Mouse (Mus musculus) left cerebral cortex, postnatal 36 days (tissue): ENCODE results near the gene Etfbkmt. TPM values are rescaled to one million over a fixed set of nuclear protein-coding genes. Genes with fewer than 3 reads are reported as not detected.
"Not testable (repeated sequence)": the region's sequence is repeated elsewhere in the genome, so short reads cannot be mapped to it uniquely, and the experiment has no call there.

ENCODE experiments used
- DNase-seq, 2 experiments: peaks; one replicate each; pipeline ENCODE4 v3.0.0; 2021 to 2022; ENCODE audit warnings: low spot score in 2 of 2, mixed read lengths in 1 of 2
- intact Hi-C: fragments of 180-260 bp; cut with DNase I; formaldehyde crosslinking; loops from one replicate; pipeline ENCODE4 v1.15.1; 2025
- total RNA-seq, 2 experiments: library from RNA; stranded (reverse); gene quantifications; 2 replicates each; pipeline ENCODE4 v1.2.3; 2021

The Etfbkmt gene
- total RNA-seq, 2 experiments from 2014 or later, result 1.7 to 2.5 TPM

DNA sequence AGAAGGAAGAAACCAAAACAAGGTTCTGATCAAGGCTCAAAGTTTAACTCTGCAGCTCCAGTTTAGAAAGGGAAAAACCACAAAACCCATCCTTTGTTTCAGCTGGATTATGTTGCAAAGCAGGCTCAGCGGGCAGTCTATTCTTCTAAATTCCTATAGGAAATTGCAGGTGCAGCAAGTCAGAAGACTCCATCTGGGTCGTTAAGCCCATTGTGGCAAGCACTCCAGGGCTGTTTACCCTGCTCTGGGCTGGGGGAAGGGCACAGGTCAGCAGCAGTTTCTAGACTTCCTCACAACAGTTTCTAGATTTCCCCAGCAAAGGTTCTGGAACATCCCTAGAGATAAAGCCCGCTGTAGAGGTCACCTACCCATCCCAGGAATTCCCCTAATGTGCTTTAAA lies 8.5 kb upstream of the Etfbkmt start:
- intact Hi-C loops, result loop anchor here (5.0 kb wide), 1 partner anchor 246 kb away; no protein-coding TSS in a partner anchor
- no peak for DNase-seq

DNA sequence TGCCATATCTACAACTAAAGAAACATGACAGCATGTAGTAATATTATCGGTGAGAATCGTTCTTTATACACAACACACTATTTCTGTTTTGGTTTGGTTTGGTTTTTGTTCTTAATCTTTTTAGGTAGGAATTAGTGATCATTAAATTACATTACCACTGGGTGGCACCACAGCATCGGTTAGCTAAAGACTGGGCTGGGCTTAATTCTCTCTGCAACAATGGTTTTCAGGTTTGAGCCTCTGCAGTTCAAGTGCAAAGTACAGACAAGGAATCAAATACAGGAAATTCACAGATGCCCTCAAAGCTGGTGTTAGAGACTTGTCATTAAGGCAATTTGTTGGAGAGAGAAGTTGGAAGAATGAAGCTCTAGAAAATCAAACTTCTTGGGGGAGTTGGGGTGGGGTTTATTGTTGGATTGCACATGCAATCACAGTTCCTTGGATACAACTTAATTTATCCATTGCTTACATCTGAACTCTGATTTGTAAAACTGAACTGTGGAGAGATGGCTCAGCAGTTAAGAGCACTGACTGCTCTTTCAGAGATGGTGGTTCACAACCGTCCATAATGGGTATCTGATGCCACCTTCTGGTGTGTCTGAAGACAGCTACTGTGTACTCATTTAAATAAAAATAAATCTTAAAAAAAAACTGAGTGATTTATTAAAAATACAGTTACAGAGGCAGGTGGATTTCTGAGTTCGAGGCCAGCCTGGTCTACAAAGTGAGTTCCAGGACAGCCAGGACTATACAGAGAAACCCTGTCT lies 7.2 kb upstream of the Etfbkmt start:
- intact Hi-C loops, result loop anchor here (5.0 kb wide), 1 partner anchor 245 kb away; no protein-coding TSS in a partner anchor
- no peak for DNase-seq

DNA sequence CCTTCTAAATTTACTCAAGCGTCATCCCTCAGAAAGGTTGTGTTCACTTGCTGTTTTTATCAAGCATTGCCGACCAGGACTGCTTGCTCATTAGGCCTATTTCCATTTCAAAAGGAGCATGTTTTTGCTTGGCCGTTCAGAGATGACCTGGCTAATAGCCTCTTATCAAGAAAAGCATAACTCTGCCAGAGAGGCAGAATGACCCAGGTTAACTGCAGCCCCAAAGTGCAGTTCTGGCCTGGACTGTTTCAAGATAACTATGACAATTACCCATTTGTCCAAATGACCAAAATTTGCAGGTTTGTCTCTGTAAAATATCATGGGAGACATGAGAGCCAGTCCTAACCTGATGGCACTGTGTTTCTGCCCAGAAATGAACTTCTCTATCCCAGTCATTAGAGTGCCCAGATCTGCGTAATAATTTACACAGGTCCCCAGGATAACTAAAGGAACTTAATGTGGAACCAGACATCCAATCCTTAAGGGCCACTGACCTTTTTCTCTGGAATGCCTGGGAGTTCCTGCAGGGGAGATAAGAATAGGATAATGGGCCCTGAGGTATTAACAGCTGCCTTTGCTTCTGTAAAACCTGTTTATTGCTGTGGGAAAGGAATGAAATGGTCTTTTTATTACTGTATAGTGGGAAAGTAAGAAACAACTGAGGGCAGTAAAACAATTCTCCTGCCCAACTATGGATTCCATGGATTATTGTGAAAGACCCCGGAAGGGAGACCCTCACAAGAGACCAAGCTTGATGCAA lies 5.1 kb upstream of the Etfbkmt start:
- DNase-seq, result no peak
- intact Hi-C loops, result loop anchor here (5.0 kb wide), 1 partner anchor 243 kb away; no protein-coding TSS in a partner anchor

DNA sequence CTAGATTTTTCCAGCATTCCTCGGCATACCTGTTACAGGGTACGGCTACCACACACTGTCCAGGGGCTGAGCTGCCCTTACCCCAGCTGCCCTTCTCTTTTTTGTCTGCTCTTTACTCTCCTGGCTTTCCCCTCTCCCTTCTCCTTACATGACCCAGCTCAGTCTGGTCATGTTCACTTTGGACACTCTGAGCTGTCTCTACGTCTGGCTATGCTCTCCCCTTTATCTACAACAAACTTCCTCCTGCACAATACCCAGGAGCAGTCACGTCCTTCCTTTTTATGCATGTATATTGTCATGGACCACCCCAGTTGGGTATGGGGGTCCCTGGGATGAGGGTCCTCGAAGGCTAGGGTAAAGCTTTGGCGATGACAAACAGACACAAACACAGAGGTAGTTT lies 4.0 kb upstream of the Etfbkmt start:
- intact Hi-C loops, result no loop called here
- DNase-seq, result no peak

DNA sequence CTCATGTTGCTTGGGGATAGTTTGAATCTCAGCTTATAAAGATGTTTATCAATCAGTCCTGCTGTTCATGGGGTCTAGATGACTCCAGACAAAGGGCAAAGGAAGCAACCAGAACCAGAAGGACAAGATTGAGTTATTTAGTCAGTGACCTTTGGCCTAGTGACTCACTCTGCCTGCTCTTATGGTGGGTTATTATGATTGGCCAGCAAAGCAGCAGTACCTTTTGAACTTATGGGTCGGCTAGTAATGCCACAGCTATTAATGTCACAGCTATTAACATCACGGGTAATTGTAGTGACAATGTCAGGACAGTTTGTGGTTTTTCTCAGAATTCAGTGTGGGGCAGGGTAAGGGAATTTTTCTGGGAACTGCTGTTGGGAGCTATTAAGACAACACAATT lies 1.7 kb upstream of the Etfbkmt start:
- DNase-seq, result no peak
- intact Hi-C loops, result no loop called here

DNA sequence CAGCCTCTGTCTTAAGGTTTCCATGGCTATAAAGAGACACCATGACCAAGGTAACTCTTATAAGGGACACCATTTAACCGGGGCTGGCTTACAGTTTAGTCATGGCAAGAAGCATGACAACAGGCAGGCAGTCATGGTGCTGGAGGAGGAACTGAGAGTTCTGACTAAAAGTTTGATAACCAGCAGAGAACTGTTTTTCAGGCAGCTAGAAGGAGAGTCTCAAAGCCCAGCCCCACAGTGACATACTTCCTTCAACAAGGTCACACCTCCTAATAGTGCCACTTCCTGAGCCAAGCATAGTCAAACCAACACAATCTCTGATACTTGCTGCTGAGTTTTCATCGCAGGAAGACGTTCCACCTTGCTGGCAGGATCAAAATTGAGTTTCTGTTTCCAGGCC lies 638 bp upstream of the Etfbkmt start:
- intact Hi-C loops, result no loop called here
- no peak for DNase-seq

DNA sequence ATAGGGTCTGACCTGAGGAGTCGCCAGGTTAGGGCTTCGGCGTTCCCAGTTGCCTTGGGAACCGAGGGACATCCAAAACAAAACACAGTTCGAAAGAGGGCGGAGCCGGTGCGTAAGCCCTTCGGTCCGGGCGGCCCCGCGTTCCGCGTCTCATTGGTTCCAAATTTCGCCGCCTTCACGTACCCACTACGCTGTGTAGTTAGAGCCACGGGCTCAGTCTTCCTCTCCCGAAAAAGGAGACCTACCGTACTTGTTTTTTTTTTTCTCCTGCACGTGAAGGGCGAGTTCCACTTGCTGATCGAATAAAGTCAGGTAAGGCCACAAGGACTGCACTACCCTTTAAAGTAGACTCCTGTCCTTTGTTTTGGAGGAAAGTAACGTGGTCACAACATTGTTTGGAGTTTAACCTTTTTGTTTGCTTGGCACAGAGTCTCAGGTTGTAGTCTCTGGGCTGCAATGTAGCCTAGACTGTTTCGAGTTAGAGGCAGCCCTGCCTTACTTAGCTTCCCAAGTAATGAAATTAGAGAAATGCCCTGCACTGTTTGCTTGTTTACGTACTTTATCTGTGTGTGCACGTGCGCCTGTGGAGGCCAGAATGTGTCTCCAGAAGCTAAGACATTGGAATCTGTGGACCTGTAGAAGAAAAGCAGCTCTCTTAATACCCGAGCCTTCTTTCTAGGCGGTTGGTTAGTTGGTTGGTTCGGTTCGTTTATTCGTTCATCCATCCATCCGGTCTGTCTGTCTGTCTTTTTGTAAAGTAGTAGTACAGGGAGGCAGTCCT lies 1.9 kb downstream of the Etfbkmt start:
- peak; percentile 71 to 73 for DNase-seq
- intact Hi-C loops, result no loop called here

DNA sequence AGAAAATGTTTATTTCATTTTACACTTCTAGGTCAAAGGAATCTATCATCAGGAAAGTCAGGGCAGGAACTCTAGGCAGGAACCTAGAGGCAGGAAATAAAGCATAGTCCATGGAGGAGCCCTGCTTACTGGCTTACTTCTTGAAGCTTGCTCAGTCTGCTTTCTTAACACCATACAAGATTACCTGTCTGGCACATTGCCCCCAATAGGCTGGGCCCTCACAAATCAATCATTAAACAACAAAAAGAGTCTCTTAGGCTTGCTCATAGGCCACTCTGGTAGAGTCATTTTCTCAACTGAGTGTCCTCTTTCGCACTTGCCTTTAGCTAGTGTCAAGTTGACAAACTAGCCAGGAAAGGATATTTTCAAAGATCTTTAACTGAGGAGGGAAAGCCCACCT lies 5.5 kb downstream of the Etfbkmt start:
- no peak for DNase-seq
- intact Hi-C loops, result no loop called here

DNA sequence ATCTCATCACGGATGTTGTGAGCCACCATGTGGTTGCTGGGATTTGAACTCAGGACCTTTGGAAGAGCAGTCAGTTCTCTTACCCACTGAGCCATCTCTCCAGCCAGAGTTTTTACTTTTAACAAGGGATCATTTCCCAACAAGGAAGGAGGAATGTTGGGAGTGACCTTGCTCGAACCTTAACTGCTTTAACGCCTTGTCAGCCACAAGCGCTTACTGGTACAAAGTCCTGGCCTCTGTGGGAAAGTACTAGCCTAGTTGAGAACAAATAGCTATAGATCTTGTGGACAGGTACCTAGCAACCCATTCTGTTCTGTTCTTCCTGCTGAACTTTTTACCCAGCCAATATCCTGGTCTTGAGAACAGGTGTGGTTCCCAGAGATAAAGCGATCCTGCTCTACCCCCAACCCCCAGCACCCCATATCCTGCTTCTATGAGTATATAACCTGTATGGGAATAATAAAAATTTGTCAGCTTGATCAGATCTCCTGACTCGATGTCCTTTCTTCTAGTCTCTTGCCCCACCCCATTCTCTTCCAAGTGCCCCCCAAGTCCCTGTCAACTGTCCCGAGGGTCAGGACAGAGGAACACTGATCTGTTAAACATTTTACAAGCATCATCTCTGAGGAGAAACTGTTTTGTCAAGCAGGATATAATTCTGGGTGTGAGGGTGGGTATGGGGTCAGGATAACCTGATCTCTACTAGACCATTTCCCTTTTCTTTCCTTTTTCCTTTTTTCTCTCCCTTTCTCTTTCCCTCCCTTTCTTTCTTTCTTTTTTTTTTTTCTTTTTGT lies 9.0 kb downstream of the Etfbkmt start:
- no peak for DNase-seq
- intact Hi-C loops, result no loop called here

DNA sequence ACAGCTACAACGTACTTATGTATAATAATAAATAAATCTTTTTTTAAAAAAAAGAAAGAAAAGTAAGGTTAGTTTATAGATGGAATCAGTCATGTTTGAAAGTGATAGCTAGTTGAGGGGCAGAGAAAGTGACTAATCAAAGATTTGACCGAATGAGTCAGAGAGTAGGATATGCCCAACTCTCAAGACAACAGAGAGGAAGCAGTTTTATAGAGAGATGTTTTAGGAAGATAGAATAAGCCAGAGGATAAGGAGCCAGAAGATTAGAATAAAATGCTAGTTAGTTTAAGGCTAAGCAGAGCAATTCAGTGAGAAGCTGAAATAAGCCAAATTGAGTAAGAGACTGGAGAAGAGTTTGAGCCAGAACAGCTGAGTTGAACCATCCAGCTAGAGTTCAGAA lies 12.5 kb downstream of the Etfbkmt start:
- DNase-seq, result no peak
- intact Hi-C loops, result no loop called here

DNA sequence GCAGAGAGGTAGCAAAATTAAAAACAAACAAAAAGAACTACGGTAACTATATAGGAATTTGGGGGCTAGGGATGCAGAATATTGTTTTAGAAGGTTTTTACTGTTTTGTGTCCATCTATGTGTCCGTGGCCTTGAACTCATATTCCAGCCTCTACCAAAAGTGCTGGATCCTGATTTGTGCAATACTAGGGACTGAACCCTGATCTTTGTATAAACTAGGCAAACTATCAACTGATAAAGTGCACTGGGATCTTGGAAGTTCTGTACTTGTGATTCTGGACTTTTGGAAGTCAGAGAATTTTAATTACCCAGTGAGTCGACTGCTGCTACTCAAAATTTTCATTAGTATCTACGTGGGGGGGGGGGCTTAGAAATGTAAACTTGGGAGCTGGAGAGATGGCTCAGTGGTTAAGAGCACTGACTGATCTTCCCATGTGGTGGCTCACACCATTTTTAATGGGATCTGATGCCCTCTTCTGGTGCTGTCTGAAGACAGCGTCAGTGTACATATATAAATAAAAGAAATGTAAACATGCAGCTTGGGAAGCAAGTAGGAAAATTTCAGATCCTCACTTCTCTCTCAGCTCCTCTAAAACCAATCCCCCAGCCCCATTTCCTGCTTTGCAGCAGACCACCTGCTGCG lies 13.9 kb downstream of the Etfbkmt start:
- intact Hi-C loops, result no loop called here

DNA sequence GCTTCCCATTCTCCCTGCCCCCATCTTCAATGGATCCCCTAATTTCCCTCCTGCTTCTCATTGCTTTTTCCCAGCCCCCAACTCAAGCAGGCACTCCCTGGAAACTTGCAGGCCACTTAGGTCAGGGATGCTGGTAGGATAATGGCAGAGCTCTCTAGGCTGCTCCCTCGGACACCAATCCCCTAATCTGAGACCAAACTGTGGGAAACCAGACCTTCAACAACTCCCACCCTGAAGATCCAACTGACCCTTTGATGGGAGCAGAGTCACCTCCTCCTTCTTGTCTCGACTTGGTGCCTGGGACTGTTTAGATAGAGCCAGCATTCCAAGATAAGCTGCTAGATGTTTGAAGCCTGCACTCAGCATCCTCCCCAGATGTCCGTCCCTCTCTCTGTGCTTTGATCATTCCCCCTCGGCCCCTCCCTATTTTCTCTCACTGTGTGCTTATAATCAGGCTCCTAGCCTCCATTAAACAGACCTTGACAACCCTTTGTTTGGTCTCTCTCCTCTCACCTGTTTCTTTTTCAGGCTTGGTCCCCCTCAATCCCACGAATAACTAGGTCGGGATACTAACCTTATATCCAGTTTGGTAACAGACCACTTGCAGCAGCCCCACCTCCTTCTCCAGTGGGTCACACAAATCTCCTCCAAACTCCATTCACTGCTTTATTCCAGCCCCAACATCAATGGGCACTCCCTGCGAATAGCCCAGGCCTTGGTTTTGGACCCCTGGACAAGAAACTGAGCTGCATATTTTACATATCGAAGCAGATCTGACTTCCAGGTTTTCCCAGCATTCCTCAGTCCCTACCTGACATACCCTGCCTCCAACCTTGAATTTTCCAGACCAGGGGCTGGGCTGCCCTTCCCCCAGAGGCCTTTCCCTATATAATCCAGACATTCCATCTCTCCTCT lies 14.7 kb downstream of the Etfbkmt start:
- DNase-seq, result no peak
- intact Hi-C loops, result no loop called here

More for the DNA sequence above, 13.9 kb downstream of the Etfbkmt start:
- no peak for DNase-seq

DNA sequence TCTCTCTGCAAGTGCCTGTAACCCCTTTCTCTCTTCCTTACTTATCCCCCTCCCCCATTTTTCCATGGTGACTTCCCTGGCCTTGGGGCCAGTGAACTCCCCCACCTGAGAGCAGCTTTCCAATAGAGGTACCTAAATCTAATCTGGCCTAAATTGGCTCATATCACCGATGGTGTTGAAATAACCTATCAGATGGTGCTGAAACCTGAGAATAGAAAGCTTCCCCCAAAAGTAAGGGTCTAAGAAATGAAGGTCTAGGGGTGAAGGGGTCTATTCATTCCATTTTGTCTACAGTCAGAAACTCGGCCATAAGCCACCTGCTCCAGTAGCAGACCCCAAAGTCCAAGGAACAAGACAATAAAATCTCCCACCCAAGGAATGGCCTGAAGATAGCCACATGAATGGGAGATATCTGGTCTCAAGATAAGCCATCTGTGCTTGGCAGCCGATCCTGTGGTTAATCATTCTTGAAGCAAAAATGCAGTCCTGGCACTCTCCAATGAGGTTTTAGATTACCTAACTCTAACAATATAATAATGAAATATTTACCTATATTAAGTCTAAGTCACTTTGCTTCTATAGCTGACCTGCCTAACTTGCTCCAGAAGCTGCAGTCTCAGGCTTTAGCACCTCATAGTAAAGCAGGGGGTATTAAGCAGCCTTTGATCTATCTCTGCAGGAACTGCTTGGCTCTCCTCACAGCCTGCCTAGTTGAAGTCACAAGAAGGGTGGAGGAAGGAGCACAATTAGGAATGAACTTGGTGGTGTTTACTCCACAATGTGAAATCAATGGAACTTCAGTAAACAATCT lies 15.6 kb downstream of the Etfbkmt start:
- DNase-seq, result no peak
- intact Hi-C loops, result no loop called here

DNA sequence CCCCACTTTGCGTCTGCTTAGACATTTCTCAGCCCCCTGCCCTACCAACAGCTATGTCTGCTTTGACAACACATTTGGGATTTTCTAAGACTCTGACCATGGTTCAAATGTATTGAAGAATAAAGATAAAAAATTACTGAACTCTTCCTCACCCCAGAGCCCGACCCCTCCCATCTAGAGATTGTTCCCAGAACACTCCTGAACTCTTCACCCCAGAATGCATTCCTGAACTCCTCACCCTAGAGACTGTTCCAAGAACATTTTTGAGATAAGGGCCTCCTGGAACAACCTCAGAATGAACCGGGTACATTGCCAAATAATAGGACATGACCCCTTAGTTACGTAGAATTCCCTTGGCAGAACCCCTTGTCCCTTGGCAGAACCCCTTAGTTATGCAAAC lies 27.4 kb downstream of the Etfbkmt start:
- DNase-seq, intact Hi-C loops: not testable (repeated sequence)

DNA sequence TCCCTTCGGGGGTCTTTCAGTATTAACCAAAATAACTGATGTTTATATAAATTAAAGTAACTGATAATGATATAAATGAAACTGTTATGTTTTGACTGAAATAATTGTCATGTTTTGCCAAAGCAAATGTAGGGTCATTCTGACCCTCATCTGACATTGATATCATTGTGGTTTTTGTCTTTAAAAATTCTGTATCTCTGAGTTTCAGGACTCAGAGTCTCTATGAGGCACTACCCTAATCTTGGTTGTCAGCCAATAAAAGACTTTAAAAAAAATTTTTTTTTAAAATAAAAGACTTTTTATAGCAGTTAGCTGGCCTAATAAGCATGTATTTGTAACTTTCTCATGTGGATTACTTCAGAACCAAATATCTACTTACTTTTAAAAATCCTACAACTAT lies 28.0 kb downstream of the Etfbkmt start:
- intact Hi-C loops, result no loop called here
- no peak for DNase-seq

DNA sequence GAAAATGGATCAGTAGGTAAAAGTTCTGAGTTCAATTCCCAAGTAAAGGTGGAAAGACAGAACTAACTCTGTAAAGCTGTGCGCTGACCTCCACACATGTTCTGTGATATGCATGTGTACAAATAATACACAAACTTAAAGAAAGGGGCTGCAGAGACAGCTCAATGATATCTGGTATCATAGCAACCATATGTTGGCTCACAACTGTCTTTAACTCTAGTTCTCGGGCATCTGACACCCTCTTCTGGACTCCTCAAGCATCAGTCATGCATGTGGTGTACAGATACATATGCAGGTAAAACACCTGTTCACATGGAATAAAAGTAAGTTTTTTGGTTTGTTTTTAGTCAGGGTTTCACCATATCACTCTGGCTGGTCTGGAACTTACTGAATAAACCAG lies 28.8 kb downstream of the Etfbkmt start:
- DNase-seq, result no peak
- intact Hi-C loops, result no loop called here

DNA sequence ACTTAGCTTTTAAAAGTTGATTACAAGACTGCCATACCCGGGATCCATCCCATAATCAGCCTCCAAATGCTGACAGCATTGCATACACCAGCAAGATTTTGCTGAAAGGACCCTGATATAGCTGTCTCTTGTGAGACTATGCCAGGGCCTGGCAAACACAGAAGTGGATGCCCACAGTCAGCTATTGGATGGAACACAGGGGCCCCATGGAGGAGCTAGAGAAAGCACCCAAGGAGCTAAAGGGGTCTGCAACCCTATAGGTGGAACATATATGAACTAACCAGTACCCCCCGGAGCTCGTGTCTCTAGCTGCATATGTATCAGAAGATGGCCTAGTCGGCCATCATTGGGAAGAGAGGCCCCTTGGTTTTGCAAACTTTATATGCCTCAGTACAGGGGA lies 30.3 kb downstream of the Etfbkmt start:
- DNase-seq, intact Hi-C loops: not testable (repeated sequence)
